Mouse (Mus musculus): Measurements from ENCODE around the gene Gm20708. TPM values are rescaled to one million over a fixed set of nuclear protein-coding genes. Genes with fewer than 3 reads are reported as not detected.

The Gm20708 gene
- polyA plus RNA-seq, 1 experiment: not detected

DNA sequence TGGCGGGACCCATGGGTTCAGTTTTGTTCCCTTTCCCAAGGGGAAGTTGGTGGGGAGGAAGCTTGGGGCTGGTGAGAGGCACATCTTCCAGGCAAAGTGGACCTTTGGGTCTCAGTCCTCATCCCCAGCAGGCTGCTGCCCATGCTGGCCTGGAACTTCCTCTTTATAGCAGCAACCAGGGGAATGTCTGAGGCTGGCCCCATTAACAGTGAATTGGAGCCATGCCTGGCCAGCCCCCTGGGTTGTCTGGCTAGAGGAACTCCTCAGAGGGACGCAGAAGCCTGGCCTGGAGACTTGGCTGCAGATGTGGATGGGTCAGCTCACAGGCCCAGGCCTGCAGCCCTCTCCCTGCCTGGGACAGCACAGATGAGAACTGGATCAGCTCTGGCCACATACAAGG lies 55.3 kb downstream of the Gm20708 start:
- Histone ChIP-seq H3K4me3 (replicated peaks; ENCODE audit: extremely low read depth, low read depth, low read length) (no peak overlapping the region), H3K4me1 (ENCODE audit: control insufficient read depth, insufficient read depth, low read length) (no peaks in the 10 kb centered on the region)
- TF ChIP-seq POLR2A (IDR thresholded peaks at IDR 0.05; ENCODE audit: borderline replicate concordance, extremely low read depth, low read depth, low read length) (no peak), CTCF (IDR thresholded peaks at IDR 0.05; ENCODE audit: insufficient read depth, low read length) (no peak)
- DNase-seq: no peak
- WGBS: 52% methylated on average over 2 of the region's 2 CpGs

DNA sequence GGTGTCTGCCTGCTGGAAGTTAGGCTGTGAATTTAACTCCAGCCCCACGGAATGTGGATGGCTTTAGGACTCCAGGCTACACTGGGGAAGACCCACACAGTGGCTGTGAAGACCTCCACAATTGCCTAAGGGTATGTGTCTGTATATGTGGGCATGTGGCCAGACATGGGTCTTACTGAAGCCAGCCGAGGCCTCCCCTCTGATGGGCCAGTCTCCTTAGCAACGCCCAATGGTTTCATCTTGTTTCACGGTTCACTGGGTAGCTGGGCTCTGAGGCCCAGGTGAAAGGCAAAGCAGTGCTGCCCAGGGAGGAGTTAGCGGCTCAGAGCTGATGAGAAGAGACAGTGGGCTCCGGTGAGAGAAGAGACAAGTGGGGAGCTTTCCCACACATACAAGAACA lies 56.5 kb downstream of the Gm20708 start:
- WGBS: 46% methylated on average over 6 of the region's 6 CpGs
- no peak for DNase-seq
- H3K4me3 ChIP-seq (replicated peaks; ENCODE audit: extremely low read depth, low read depth, low read length): no peak overlapping the region
- TF ChIP-seq POLR2A (IDR thresholded peaks at IDR 0.05; ENCODE audit: borderline replicate concordance, extremely low read depth, low read depth, low read length): no peak
- TF ChIP-seq CTCF (IDR thresholded peaks at IDR 0.05; ENCODE audit: insufficient read depth, low read length): no peak
- no peaks in the 10 kb centered on the region for H3K4me1 ChIP-seq (ENCODE audit: control insufficient read depth, insufficient read depth, low read length)

DNA sequence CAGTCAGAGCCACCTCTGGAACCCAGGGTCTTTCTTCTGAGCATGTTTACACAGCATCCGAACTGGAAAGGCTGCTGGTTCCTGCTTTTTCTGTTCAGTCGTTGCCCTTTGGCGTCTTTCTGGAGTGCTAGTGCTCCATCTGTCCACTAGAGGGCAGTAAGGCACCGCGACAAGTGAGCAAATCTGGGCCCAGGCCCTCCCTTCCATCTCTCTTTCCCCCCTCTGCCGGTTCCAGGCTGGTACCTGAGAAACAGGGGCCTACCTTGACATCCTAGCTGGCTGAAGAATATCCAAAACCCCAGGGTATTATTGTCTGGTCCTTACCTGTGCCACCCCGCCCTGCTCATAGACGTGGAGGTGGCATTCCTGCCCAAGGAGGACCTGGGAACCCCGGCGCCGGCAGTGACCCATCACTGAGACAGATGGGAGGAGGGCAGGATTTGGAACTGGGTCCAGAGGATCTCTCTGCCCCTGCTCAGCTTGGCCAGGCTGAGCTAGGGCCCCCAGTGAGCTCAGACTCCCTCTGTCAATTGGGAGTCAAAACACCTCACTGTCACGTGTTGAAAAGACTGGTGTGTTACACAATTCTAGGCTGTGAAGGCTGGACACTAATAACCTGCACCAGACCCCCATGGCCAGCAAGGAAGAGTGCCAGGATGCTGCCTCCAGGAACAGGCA lies 61.4 kb downstream of the Gm20708 start:
- 37% methylated on average over 12 of the region's 12 CpGs for WGBS
- peaks cover 6% of the 10 kb centered on the region for H3K4me1 ChIP-seq (ENCODE audit: control insufficient read depth, insufficient read depth, low read length)
- H3K4me3 ChIP-seq (replicated peaks; ENCODE audit: extremely low read depth, low read depth, low read length): no peak overlapping the region
- peak; percentile 61 for DNase-seq
- peak; percentile 97 for TF ChIP-seq CTCF (IDR thresholded peaks at IDR 0.05; ENCODE audit: insufficient read depth, low read length)
- no peak for TF ChIP-seq POLR2A (IDR thresholded peaks at IDR 0.05; ENCODE audit: borderline replicate concordance, extremely low read depth, low read depth, low read length)

DNA sequence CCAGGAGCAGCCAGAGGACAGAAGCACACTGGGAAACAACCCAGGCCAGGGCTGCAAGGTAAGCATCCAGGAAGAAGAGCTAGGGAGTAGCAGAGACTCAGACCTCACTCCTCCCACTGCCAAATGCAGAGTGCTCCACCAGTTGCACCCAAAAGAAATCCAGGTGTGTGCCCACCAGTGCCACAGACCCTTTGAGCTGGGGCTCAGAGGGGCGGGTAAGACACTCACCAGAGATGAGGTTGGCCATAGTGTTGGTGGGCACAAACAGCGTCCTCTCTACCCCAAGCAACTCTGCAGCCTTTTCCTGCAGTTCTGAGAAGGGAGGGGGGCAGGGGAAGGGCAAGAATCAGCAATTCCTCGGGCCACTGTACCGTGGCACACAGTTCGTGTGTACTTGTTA lies 61.9 kb downstream of the Gm20708 start:
- TF ChIP-seq POLR2A (IDR thresholded peaks at IDR 0.05; ENCODE audit: borderline replicate concordance, extremely low read depth, low read depth, low read length) (no peak), CTCF (IDR thresholded peaks at IDR 0.05; ENCODE audit: insufficient read depth, low read length) (no peak)
- no peak for DNase-seq
- no peak overlapping the region for H3K4me3 ChIP-seq (replicated peaks; ENCODE audit: extremely low read depth, low read depth, low read length)
- H3K4me1 ChIP-seq (ENCODE audit: control insufficient read depth, insufficient read depth, low read length): peaks cover 6% of the 10 kb centered on the region
- 75% methylated on average over 5 of the region's 5 CpGs for WGBS

DNA sequence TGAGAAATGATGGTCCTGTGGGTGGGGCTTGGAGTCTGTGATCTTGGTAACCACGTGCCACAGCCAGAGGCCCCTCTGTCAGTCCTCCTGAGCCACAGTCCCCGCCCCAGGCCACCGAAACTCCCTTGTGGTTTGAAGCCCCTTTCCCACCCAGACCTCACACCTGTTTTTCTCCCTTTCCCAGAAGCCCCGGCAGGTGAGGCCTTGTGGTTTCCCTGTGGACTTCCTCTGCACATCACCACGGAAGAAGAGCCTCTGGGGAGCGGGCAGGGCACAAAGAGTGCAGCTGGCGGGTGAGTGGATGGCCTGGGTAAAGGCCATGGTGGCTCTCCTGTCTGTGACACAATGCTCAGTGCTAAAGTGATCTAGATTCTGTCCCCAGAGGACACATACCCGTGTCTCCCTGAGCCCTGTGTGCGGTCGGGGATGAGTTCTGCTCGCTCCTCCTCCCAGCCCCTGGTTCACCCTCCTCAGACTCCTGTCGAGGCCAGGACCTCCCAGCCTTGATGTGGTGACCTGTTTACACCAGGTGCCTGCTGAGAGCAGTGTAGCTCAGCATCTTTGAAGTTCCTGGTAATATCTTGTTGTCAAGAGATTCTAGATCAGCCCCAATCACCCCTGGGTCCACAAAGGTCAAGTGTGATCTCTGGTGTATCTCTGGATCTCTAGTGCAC lies 62.6 kb downstream of the Gm20708 start:
- TF ChIP-seq CTCF (IDR thresholded peaks at IDR 0.05; ENCODE audit: insufficient read depth, low read length) (no peak), POLR2A (IDR thresholded peaks at IDR 0.05; ENCODE audit: borderline replicate concordance, extremely low read depth, low read depth, low read length) (no peak)
- DNase-seq: no peak

GRCm38 (mm10) chr11:117872861-117873608 lies 63.6 kb downstream of the Gm20708 start, which contains the start of gene Tha1:
Gene Tha1 (minus strand): TSS chr11:117873481.
- peak within 1 kb of the TSS; percentile 93 for H3K4me3 ChIP-seq (replicated peaks; ENCODE audit: extremely low read depth, low read depth, low read length)
- peaks cover 8% of the 10 kb centered on the region for H3K4me1 ChIP-seq (ENCODE audit: control insufficient read depth, insufficient read depth, low read length)
- TF ChIP-seq POLR2A (IDR thresholded peaks at IDR 0.05; ENCODE audit: borderline replicate concordance, extremely low read depth, low read depth, low read length): peak; percentile 67; the same call in 1 of the 2 replicates
- no peak for TF ChIP-seq CTCF (IDR thresholded peaks at IDR 0.05; ENCODE audit: insufficient read depth, low read length)
- DNase-seq: peak; percentile 77
- WGBS: 1% methylated on average over 51 of the region's 51 CpGs

More for the DNA sequence above, 62.6 kb downstream of the Gm20708 start:
- WGBS: 61% methylated on average over 12 of the region's 12 CpGs
- Histone ChIP-seq H3K4me3 (replicated peaks; ENCODE audit: extremely low read depth, low read depth, low read length) (no peak overlapping the region), H3K4me1 (ENCODE audit: control insufficient read depth, insufficient read depth, low read length) (peaks cover 6% of the 10 kb centered on the region)

DNA sequence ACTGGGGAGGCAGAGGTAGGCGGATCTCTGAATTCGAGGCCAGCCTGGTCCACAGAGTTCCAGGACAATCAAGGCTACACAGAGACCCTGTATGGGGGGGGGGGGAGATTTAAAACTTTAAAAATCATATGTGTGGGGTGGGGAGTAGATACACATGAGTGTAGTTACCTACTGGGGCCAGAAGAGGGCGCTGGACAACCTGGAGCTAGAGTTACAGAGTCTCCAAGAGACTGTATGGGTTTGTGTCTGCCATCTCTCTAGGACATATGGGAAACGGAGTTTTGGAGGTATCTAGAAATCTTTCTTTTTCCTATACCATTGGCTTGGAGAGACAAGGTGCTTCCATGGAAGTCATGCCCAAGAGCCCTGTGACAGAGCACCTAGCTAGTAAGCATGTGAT lies 65.0 kb downstream of the Gm20708 start:
- WGBS: 62% methylated on average over 4 of the region's 4 CpGs
- no peak for DNase-seq
- 0 out of 2 replicates have a peak, but pooled peaks have one; percentile 8 for TF ChIP-seq CTCF (IDR thresholded peaks at IDR 0.05; ENCODE audit: insufficient read depth, low read length)
- TF ChIP-seq POLR2A (IDR thresholded peaks at IDR 0.05; ENCODE audit: borderline replicate concordance, extremely low read depth, low read depth, low read length): no peak
- no peak overlapping the region for H3K4me3 ChIP-seq (replicated peaks; ENCODE audit: extremely low read depth, low read depth, low read length)
- H3K4me1 ChIP-seq (ENCODE audit: control insufficient read depth, insufficient read depth, low read length): peaks cover 17% of the 10 kb centered on the region

GRCm38 (mm10) chr11:117875681-117876080 lies 66.2 kb downstream of the Gm20708 start:
- Histone ChIP-seq H3K4me1 (ENCODE audit: control insufficient read depth, insufficient read depth, low read length) (peaks cover 20% of the 10 kb centered on the region), H3K4me3 (replicated peaks; ENCODE audit: extremely low read depth, low read depth, low read length) (no peak overlapping the region)
- no peak for DNase-seq
- whole genome bisulfite sequencing: 50% methylated on average over 6 of the region's 6 CpGs
- TF ChIP-seq POLR2A (IDR thresholded peaks at IDR 0.05; ENCODE audit: borderline replicate concordance, extremely low read depth, low read depth, low read length) (no peak), CTCF (IDR thresholded peaks at IDR 0.05; ENCODE audit: insufficient read depth, low read length) (no peak)

- H3K4me1 ChIP-seq (ENCODE audit: control insufficient read depth, insufficient read depth, low read length): peaks cover 37% of the 10 kb centered on the region
- TF ChIP-seq CTCF (IDR thresholded peaks at IDR 0.05; ENCODE audit: insufficient read depth, low read length) (no peak), POLR2A (IDR thresholded peaks at IDR 0.05; ENCODE audit: borderline replicate concordance, extremely low read depth, low read depth, low read length) (no peak)
- H3K4me3 ChIP-seq (replicated peaks; ENCODE audit: extremely low read depth, low read depth, low read length): no peak overlapping the region
- 14% methylated on average over 13 of the region's 13 CpGs for WGBS
- DNase-seq: no peak
Measured at GRCm38 (mm10) chr11:117877917-117878745, 68.7 kb downstream of the Gm20708 start.

Measured in lung, adult 2 months (tissue).